Mouse (Mus musculus) kidney, adult 2 months (tissue): ENCODE measurements at regions not wholly inside any gene's neighbourhood (a gene's known extent, or its start where the extent isn't known, plus 50 kb on each side); places are given as distances from the start of the nearest gene placed in this dataset.
A peak's percentile ranks its signal among the peaks of the same experiment; 100 is the strongest.

Source experiments
- DNase-seq: peaks from one replicate; pipeline ENCODE4 v3.0.0; 2021
- H3K27ac ChIP-seq: fragments of 200-500 bp; 2 replicates; pipeline ENCODE4 v1.5.1; 2012; ENCODE audit warnings: low read depth, low read length, control low read depth, inconsistent platforms; ENCODE audit not compliant: insufficient read depth
- H3K27me3 ChIP-seq: fragments of 200-500 bp; replicated peaks from 2 replicates; pipeline ENCODE4 v1.6.1; 2012; ENCODE audit warnings: mild to moderate bottlenecking, moderate library complexity, low read length, inconsistent platforms; ENCODE audit not compliant: control insufficient read depth, insufficient read depth
- H3K36me3 ChIP-seq: fragments of 200-500 bp; 2 replicates; pipeline ENCODE4 v1.6.1; 2012; ENCODE audit warnings: mild to moderate bottlenecking, moderate library complexity, low read length, inconsistent platforms; ENCODE audit not compliant: control insufficient read depth, insufficient read depth
- H3K4me1 ChIP-seq: fragments of 200-500 bp; 2 replicates; pipeline ENCODE4 v1.6.1; 2011; ENCODE audit warnings: low read length; ENCODE audit not compliant: control insufficient read depth, insufficient read depth
- H3K4me3 ChIP-seq: fragments of 200-500 bp; 2 replicates; pipeline ENCODE4 v1.5.1; 2011; ENCODE audit warnings: mild to moderate bottlenecking, low read depth, low read length, control low read depth; ENCODE audit not compliant: insufficient read depth
- CTCF ChIP-seq: fragments of 200-500 bp; conservative IDR thresholded peaks from 2 replicates; pipeline ENCODE4 v1.5.1; 2011; ENCODE audit warnings: low read depth, mild to moderate bottlenecking, control low read depth, low read length, moderate library complexity, mixed read lengths; ENCODE audit not compliant: insufficient read depth, insufficient read length
- POLR2A ChIP-seq: fragments of 200-500 bp; IDR thresholded peaks from one replicate; pipeline ENCODE4 v1.6.1; 2011; ENCODE audit warnings: low read depth, low read length, control low read depth
- WGBS: fragments of 180-500 bp; shearing (Covaris S2); methylation state at CpG from one replicate; pipeline ENCODE4 v1.1.7; 2018; 5-methylcytosine and 5-hydroxymethylcytosine counted together

DNA sequence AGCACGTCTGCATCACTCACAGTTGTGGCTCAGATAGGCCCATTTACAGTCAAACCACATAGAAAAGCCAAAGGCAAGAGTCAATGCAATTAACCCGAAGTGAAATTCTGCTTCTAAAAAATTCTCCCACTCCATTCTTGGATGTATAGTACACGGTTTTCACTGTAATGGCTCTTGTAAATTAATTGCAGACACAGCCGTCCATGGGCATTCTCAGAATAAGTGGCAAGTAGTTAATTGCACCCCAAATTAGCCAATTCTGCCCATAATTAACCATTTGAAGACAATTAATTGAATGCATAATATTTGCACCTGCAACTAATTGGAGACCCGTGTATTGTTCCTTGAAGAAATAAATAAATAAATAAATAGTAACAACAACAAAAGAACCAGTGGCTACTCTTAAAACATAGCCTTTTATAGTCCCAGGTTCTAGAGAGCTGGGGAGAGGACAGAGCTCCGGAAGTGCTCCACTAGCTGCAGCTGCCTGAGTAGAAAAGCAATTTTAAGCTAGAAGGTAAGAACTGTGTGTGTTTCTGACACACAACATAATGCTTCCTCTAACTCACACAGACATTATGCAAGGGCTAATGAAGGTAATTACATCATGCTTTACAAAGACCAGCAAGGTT is 266.2 kb downstream of the Sox11 start:
- DNase-seq: no peak
- Histone ChIP-seq H3K4me1 (no peaks in the 10 kb centered on the region), H3K36me3 (no peaks in the 10 kb centered on the region), H3K4me3 (no peak overlapping the region), H3K27me3 (no peaks in the 10 kb centered on the region), H3K27ac (no peak overlapping the region)
- TF ChIP-seq POLR2A: no peak
- TF ChIP-seq CTCF: no peak
- WGBS: 69% methylated on average over 6 of the region's 6 CpGs

DNA sequence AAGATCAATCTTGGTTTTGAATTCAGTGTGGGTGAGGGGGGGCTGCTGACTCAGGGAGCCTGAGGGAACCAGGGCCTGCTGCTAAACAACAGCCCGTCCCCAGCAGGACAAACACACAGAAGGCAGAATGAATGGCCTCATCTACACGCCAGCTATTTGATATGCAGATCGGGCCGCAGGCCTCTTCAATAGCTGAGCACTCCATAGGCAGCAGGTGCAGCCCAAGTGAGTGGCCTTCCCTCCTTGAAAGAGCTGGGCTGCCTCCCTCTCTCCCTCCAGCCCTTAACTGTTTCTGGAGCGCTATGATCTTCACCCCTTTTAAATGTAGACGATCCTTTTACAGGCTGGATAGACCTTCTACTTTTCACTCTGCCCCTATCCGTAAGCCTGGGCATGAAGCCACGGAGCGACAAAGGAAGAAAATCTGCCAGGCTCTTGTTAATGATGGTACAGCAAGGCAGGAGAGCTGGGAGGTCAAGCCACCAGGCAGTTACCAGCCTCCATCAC is 277.3 kb downstream of the Sox11 start:
- no peak overlapping the region for H3K4me3 ChIP-seq
- H3K36me3 ChIP-seq: no peaks in the 10 kb centered on the region
- TF ChIP-seq CTCF (no peak), POLR2A (no peak)
- no peak overlapping the region for H3K27ac ChIP-seq
- H3K27me3 ChIP-seq: no peaks in the 10 kb centered on the region
- no peak for DNase-seq
- 70% methylated on average over 9 of the region's 9 CpGs for WGBS
- no peaks in the 10 kb centered on the region for H3K4me1 ChIP-seq

DNA sequence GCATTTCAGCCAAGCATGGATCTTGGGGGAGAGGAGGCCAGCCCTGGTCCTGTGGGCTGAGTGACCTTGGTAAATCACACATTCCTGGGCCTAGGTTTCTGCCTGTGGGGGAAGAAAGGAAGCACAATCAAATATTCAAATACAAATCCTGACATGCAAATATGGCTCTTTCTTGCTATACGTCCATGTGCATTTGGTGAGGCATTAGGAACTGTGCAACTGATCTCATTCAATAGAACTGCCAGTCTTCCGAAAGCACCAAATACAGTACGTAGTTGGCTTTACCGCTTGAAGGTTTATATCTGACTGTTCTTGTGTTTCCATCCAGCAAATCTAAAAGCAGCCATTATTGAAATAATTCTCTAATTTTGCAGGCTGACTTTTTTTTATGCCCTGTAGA is 278.9 kb downstream of the Sox11 start:
- no peaks in the 10 kb centered on the region for H3K36me3 ChIP-seq
- H3K4me3 ChIP-seq: no peak overlapping the region
- WGBS: 96% methylated on average over 4 of the region's 4 CpGs
- no peaks in the 10 kb centered on the region for H3K4me1 ChIP-seq
- H3K27ac ChIP-seq: no peak overlapping the region
- no peak for DNase-seq
- TF ChIP-seq CTCF: no peak
- no peak for TF ChIP-seq POLR2A
- no peaks in the 10 kb centered on the region for H3K27me3 ChIP-seq

DNA sequence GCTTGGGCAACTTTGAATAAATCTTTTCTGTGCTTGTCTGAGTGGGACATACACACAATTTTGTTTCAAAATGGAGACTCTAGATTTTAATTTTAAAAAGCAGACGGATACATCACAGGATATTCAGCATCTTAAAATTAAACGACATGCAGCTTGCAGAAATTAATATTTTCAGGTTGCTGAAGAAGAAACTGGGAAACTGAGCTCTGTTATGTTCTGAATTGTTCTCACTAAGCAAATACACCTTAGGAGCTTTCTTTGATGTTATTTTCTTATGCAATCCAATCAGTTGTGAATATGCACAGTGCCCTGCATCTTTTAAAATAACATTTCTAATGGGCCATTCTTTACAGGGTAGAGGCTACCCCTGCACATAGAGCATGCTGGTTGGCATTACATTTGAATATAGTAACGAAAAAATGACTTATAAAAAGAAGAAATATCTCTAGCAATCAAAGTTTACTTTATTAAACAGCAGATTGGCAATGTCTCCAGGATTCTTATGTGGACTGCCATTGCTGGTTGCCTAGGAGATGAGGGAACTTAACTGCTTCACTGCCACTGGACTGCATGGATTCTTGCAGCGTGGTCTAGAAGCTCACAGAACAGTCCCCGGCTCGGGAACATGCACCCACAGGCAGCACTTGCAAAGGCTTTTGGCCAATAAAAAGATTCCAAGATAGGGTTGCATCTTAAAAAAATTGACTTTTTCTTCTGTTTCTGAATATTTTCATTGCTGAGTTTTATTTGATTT is 279.7 kb downstream of the Sox11 start:
- TF ChIP-seq POLR2A: no peak
- no peak overlapping the region for H3K27ac ChIP-seq
- DNase-seq: no peak
- H3K36me3 ChIP-seq: no peaks in the 10 kb centered on the region
- H3K4me3 ChIP-seq: no peak overlapping the region
- H3K4me1 ChIP-seq: no peaks in the 10 kb centered on the region
- 82% methylated on average over 6 of the region's 6 CpGs for WGBS
- H3K27me3 ChIP-seq: no peaks in the 10 kb centered on the region

DNA sequence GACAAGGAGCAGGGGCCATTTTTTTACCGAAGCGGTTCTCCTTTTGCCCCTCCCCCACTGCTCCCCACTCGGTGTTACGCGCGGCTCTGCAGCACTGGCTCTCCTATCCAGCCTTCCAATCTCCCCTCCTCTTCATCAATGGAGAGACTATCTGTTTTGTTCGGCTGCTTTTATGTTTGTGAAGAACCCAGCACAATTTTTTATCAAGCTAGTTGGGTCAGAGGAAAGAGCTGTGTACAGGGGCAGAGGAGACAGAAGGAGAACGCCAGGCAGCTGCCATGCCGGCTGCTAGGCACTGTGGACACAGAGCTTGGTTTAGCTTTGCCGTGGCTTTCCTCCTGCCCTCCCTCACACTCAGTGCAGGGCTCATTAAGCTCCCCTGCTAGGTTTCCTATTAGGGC is 280.3 kb downstream of the Sox11 start:
- no peaks in the 10 kb centered on the region for H3K27me3 ChIP-seq
- no peak for DNase-seq
- no peaks in the 10 kb centered on the region for H3K4me1 ChIP-seq
- no peak overlapping the region for H3K4me3 ChIP-seq
- TF ChIP-seq CTCF (no peak), POLR2A (no peak)
- H3K36me3 ChIP-seq: no peaks in the 10 kb centered on the region
- 6% methylated on average over 10 of the region's 10 CpGs for WGBS
- H3K27ac ChIP-seq: no peak overlapping the region

DNA sequence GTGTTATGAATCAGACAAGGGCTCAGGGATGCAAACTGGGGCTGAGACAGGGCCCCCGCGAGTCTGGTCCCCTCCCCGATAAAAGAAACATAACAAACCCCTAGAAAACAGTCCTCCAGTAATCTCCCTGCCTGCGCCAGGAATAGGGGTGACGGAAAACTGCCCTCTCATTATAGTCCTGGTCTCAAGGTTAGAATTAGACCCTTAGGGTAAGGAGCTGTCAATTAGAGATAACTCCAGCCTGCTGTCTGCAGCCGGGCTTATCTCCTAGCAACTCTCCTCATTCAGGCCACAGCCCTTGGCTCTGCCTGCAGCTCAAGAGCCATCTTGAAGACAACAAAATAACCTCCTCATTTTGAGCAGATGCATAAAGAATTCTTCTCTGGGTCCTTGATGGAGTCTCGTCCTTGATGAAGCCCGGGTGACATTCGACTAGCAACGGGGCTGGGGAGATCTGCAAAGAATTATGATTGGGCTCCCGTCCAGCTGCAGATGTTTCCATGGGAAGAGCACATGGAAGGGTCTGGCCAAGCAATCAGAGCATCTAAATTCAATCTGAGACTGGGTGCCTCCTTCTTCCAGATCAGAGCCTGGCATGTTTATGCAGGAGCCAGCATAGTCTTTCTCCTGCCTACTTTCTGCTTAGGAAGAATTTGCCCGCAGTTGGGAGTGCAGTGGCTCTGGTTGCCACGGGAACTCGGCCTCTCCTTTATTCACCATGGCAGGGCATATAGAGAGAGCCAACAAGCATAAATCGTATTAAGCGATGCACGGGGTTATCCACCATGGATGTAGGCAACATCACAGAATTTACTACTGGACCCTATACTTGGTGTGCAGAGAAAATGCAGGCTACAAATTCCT is 281.2 kb downstream of the Sox11 start:
- WGBS: 44% methylated on average over 17 of the region's 17 CpGs
- no peak for DNase-seq
- no peaks in the 10 kb centered on the region for H3K36me3 ChIP-seq
- H3K4me3 ChIP-seq: no peak overlapping the region
- TF ChIP-seq CTCF (no peak), POLR2A (no peak)
- H3K4me1 ChIP-seq: no peaks in the 10 kb centered on the region
- H3K27me3 ChIP-seq: no peaks in the 10 kb centered on the region
- no peak overlapping the region for H3K27ac ChIP-seq

DNA sequence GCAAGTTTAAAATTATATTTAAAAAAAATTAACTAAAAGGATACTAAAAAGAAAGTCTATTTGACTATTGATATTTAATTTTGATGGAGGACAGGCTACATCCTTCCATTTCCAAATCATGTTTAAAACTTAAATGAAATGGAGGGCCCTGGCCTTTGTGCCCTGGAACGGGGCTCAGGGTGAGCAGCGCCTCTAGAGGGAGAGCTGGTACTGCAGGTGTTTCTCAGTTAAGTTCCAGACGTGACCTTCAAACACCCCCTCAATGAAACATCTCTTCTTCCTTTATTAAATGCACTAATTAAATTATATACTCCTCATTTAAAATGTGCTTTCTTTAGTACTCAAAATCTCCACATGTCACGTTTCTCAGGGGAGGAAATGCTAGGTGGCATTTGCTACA is 282.5 kb downstream of the Sox11 start:
- TF ChIP-seq POLR2A: no peak
- TF ChIP-seq CTCF: peak; percentile 49
- Histone ChIP-seq H3K27me3 (no peaks in the 10 kb centered on the region), H3K36me3 (no peaks in the 10 kb centered on the region), H3K27ac (no peak overlapping the region), H3K4me1 (no peaks in the 10 kb centered on the region), H3K4me3 (no peak overlapping the region)
- WGBS: 46% methylated on average over 4 of the region's 4 CpGs
- peak; percentile 7 for DNase-seq
